Mouse (Mus musculus) cerebellum, postnatal 14 days (tissue): ENCODE results near the gene Zfp385a.

ENCODE experiments used
- DNase-seq, 2 experiments: peaks; one replicate each; pipeline ENCODE4 v3.0.0; 2021; ENCODE audit warnings: mixed read lengths in 2 of 2

Zfp385a gene

DNA sequence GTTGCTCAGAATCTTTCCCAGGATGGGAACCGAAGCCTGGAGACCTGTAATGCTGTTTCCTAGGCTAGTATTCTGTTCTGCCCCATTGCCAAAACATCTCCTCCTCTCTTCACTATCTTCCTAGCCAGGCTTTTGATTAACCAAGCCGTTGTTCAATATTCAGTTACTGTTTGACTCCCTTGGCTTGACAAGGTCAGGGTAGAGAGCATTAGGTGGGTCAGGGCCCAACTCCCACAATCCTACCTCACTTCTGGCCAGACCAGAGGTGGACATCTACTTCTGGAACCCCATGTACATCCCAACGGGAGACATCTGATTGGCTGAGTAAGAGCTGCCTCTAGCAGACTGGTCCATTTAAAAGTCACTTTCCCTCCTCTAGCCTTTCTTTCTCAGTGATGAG is 23.1 kb upstream of the Zfp385a start:
- DNase-seq = no peak

DNA sequence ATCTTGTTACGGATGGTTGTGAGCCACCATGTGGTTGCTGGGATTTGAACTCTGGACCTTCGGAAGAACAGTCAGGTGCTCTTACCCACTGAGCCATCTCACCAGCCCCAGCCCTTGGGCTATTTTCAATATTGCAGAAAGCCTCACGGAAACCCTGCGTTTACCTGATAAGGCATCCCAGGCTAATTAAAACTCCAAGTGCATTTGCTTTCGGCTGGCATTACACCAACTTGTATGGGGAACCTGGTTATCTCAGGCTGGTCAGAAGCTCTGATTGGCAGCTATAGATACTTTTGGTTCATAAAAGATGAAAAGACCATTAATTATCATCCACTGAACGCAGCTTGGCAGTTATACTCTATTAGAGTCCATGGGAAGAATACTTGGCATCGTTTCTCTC is 22.4 kb upstream of the Zfp385a start:
- no peak for DNase-seq

DNA sequence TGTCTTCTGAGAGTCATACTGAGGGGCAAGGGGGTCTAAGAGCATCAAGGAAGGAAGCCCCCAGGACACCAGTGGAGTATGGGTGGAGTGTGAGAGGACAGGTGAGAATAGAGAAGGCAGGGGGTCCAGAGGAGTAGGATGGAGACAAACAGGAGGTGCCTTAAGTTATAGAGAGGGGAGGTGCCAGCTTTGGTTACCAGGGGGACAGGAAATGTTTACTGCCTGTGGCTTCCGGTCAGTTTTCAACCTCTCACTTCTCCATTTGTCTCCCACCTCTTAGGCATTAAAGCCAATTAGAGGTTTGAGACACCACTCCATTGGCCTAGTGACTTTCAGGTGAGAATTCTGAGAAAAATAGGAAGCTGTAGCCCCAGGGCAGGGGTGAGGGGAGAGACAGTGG is 21.4 kb upstream of the Zfp385a start:
- DNase-seq = peak in 1 of 2 experiments; percentile 30

DNA sequence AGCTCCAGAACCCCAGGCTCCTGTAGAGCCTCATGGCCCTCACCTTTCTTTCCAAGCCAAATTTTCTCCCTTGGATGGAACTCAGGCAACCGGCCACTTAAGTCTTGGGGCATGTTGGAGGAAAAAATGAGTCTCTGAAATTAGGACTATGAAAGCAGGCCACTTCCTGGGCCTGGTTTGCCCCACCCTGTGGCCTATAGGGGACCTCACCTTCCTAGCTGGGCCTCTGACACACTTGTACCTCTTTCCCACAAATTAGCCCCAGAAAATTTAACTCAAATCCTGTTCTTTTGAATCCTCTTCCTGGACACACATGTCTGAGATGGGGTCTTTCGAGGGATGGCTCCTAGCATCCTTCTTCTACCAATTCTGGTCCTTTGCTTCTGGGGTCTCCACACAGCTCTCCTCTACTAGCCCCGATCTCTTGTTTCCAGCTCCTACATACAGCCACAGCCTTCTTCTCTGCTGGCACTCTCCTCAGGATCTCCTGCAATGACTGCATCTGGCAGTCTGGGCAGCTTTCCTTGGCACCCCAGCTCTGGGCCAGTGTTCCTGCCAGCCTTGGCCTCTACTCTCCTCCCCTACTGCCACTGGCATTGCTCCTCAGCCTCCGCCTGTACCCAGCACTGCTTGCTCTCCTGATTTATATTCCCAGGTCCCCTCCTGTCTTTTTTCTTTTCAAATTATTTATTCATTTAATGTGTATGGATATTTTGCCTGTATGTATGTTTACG is 20.1 kb upstream of the Zfp385a start:
- DNase-seq = peak; percentile 92 to 96

DNA sequence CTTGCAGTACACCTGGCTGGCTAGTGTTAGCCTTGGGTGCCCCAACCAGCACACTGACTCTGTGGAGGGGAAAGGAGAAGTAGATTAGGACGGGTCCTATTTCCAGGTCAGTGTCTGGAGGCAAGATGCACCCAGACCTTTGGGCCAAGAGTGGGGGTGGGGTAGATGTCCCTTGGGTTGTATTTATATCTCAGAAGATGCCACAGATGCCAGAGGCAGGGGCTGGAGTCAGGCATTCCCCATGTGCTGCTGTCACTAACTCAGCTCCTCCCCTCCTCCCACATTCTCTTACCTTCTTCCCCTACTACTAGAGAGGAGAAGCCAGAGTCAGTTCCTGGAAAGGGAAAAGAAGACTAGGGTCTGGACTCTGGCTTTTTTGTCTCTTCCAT is 19.2 kb upstream of the Zfp385a start:
- DNase-seq = peak in 1 of 2 experiments; percentile 48

DNA sequence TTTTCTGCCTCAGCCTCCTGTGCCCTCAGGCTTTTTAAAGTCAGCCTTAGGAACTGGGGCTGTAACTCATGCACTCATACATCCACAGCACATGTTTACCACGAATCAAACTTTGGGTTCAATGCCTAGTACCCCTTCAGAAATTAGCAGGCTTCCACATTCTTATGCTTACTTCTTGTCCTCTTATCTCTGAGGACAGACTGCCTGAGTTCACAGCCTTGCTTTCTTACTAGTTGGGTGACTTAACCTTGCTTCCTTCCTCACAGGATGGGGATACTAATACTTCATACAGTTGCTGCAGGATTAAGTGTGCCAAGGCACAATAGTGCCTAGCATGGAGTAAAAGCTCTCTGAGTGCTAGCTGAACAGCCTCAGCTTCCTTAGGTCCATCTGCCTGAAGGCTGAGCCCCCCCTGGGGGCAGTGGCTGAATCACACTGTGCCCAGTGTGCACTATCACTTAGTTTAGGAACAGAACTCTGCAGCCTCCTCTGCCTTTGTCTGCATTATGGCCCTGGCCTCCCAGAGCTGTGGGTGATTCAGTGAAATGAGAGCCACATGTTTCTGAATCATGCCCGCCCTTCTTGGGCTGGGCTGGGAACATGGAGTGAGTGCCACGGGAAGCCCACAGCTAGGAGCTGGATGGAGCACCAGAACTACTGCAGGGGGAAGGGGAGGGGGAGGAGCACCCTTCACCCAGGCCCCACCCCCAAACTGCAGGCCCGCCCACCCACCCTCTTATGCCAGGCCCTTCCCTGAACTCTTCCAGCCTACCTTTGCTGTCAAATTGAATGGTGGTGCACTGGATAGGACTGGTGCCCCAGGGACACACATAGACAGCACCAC is 18.6 kb upstream of the Zfp385a start:
- no peak for DNase-seq

DNA sequence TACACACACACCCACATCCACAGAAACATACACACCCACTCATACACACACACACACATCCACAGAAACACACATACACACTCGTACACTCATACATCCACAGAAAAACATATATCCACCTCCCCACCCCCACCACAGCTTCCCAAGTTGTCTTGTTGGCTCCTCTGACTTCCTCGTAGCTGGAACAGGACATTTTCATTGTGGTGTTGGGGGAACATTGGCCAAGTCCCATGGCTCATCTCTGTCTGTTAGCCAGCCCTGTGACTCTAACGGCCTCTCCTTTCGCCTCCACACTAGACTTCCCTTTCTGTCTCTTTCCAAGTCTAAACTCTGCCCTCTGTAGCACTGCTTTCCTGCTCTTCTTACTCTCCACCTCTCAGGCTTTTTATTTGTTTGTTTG is 17.9 kb upstream of the Zfp385a start:
- DNase-seq = no peak

DNA sequence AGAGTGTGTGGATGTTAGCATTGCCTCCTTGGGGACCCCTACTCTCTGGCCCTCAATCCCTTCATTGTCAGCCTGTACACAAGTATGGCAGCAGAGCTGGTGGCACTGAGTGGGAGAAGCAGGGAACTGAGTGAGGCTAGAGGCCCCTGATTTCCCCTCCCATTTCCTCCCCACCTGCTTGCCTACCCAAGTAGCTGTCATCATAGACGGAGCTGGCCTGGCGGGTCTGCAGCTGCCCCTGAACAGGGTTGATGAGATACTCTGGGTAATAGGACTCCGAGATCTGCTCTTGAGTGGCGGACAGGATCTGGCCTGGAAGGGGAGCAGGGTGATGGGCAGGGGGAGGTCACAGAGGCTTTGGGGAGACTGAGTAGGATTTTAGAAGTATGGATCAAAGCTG is 16.2 kb upstream of the Zfp385a start:
- no peak for DNase-seq

DNA sequence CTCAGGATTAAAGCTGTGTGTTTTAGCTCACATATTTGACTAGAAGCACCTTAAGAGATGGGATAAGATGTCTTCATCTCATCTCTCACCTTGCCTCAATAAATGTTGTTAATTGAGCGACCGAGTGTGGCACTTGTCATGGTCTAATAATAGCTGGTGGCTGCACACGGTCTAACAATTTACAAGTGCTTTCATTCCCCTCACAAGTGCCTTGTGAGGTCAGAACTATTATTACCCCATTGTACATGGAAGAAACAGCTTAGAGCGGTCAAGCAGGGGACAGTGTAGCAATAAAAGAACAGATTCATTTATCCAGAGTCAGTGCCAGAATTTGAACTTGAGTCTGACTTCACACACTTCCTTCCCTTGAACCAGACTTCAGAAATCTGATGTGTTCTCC is 15.5 kb upstream of the Zfp385a start:
- no peak for DNase-seq

DNA sequence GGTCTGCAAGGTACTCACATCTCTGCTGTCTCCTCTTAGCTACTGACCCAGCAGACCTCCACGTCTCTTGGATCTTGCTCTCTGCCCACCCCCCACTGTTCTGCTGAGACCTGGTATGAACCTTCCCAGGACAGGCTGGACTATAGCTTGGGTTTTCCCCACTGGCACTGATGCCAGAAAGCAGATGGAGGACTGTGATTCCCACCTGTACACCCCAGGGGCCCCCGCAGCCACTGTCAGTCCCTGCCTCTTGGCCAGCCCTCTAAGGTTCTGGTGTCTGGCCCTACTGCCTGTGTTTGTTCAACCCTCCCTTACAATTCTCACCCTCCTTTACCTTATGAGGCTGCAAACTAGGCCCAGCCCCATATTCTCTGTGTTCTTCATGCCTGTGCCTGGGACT is 14.8 kb upstream of the Zfp385a start:
- peak; percentile 80 to 90 for DNase-seq

DNA sequence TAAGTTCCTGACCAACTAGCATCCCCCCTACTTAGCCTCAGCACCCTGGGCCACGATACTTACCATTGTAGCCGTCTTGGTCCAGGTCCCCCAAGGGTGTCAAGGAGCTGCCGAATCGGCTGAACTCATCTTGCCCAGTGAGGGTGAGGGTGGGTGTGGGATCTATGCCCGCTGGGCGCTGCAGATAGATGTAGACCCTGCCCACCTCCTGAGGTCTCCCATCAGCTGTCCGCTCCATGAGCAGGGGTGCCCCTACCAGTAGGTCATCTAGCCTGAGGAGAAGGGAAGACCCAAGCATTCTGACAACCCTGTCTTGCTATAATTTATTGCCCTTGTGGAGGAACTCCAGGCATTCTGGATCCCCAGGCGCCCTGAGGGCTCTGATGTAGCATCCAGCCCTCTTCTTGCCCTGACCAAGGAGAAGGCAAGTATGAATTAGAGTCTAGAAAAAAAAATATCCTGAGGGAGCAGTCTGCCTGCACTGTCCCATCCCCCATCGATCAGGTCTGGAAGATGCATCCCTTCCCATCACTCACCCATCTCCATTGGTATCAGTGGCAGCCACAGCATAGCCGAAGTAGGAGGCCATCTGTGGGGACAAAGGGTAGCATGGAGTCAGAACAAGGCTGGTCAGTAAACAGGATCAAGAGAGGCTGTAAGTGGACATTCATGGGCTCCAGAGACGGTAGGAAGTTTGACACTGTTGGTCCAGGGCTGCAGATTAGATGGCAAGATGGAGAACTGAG is 13.8 kb upstream of the Zfp385a start:
- no peak for DNase-seq

DNA sequence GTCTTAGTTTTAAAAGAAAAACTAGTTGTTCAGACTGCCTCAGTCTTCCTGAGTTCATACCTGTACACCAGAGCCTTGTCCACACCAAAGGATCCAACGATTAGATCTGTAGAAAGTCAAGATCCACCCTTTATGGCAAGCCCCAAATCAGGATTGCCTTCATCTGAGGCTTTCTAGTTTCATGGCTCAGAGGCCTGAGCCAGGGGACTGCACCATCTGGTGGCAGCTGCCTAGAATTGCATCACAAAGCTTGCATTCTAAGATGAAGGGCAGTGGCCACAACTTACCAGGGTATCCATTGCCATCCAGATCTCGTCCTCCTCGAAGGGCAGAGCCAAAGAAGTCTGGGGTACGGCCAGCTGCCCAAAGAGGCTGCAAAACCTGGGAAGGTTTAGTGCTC is 13.0 kb upstream of the Zfp385a start:
- peak; percentile 81 to 82 for DNase-seq

DNA sequence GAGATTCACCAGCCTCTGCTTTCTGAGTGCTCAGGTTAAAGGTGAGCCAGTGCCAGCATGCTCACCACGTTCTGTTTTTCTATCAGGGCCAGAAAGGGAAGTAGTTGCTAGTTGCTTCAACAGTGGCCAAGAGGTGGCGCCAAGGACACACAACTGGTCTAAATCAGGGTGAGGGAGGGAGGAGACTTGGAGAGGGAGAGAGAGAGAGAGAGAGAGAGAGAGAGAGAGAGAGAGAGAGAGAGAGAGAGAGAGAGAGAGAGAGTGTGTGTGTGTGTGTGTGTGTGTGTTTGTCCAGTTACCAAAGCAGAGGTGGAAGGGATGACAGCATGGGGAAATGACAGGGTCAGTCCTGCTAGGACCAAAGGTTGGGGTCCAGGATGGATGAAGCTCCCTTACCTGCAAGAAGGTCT is 7.4 kb upstream of the Zfp385a start:
- DNase-seq = peak; percentile 80 to 87

DNA sequence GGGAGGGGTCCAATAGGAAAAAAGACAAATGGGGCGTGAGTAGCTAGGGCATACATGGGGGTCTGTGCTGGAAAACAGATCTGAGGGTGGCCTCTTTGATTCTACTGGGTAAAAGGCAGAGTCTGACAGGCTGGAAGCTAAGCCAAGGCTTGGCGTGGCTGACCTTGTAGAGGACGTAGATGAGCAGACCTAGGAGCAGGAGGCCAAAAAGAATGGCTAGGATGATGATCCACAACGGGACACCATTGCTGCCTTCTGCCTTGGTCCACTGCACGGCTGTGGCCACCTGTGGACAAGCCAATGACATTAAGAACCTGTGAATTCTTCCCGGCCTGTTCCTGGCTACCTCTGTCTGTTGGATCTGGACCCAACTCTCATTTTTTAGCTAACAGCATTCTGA is 5.9 kb upstream of the Zfp385a start:
- no peak for DNase-seq

DNA sequence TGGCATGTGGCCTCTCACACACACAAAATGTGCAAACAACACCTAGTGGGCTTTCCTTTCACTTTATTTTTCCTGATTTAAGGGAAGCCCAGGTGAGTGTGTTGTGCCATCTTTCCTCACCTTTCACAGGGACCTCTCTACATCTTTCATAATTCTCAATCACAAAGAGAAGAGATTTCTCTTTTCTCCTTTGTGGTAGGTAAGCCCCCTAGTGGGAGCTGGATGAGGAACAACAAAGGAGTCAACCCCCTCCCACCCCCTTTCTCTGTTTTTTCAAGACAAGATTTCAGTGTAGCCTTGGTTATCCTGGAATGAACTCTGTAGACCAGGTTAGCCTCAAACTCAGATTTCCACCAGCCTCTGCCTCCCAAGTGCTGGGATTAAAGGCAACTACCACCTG is 3.7 kb upstream of the Zfp385a start:
- no peak for DNase-seq

DNA sequence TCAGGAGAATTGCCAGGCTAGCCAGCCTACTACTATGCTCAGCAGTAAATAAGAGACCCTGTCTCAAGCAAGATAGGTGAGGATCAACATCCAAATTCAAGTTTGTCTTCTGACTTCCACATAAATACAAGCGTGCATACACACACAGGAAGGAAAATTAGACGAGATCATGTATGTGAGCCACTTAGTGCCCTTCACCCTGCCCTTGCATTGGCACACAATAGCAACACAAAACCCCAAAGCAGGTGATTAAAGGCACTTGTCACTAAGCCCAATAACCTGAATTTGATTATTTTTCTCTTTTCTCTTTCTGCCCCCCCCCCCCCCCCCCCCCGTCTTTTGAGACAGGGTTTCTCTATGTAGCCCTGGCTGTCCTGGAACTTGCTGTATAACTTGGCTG is 3.1 kb upstream of the Zfp385a start:
- no peak for DNase-seq

DNA sequence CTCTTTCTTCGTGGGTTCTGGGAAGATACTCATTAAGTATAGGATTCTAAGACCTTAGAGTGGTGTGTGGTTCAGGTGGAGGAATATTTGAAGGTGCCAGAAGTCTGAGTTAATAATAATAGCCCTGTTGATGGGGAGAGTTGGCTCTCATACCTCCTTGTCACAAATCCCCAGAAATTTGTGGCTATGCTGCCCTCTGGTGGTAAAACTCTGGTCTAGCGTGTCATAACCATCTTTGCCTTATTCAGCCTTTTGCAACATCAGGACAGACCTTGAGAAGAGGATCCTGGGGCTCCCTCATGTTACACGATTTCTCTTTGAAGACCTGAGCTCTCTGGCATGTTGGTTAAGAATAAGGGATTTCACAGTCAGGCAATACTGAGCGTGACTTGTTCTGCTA is 2.5 kb upstream of the Zfp385a start:
- DNase-seq = peak; percentile 86 to 88

DNA sequence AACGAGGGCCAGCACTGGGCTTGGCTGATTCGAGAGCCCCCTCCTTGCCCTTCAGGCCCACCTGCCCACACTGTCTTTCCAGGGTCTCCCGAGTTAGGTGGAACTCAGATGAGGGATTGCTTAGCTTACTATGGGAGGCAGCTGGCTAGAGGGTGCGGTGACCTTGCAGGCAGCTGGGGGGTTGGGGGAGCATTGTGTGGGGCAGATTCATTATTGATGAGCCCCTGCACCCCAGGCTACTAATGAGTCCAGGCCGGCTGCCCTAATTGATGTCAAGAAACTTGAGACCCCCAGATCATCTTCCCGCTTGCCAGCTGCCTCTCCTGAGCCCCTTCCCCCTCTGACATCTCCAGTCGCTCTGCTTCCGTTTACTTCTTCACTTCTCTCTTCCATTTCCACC is 1.7 kb upstream of the Zfp385a start:
- no peak for DNase-seq

DNA sequence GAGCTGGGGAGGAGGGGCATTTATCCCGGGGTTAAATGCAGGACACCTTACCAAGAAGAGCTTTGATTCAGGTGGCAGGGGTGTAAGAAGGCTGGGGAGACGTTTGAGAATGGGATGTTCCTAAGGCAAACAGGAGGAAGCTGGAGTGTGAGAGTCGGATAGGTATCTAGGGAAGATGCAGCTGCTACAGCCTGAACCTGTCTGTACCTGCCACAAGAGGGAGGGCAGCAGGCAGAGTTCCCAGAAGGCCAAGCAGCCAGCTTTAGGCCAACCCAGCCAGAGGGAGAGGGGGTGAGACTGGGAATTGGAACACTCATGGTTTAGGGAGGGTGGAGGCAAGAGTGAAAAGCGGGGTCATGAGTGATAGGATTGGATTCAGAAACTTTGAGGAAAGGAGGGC is 893 bp upstream of the Zfp385a start:
- DNase-seq = no peak

DNA sequence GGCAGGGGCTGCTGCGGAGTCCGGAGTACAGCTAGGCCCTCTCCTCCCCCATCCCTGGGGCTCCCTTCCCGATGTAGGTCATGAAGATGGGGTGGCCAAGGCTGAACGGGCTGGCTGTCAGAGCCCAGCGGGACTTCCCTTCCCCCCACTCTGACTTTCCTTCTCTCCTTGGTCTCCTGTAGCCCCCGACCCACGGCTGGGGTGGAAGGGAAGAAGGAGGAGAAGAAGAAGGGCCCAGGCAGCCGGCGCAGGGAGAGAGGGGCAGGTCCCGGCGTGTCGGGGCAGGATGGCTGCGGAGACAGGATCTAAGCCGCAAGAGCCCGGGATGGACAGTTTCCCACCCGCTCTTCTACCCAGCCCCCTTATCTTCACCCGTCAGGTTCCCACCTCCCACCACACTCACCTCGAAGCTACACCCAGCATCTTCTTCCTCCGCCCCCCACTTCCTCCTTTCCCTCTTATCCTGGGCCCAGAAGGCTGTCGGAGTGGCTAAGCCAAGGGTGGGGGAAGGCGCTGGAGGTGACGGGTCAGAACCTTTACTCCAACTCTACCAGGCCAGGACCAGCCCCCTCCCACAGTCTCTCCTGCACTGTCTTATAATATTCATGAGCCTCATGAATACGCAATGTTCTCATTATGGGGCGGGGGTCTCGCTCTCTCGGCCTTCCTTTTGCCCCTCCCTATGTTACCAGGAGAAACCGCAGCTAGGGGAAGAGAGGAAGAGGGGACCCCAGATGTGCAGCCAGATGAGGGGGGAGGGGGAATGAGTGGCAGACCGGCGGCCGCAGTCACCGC is 530 bp downstream of the Zfp385a start:
- no peak for DNase-seq

DNA sequence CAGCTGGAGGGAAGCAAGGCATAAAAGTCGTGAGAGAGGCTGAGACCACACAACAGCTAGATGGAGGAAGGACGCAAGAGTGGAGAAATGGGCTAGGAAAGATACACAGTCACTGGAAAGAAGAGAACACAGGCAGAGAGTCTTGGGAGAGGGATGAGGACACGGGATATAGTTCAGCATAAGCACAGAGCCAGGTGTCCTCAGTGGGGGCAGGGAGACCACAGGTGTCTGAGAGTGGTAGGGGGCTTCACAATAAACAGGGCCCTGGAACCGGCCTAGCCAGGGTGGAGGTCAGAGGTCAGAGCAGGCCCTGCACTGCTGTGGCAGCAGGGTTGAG is 1.1 kb downstream of the Zfp385a start:
- no peak for DNase-seq

DNA sequence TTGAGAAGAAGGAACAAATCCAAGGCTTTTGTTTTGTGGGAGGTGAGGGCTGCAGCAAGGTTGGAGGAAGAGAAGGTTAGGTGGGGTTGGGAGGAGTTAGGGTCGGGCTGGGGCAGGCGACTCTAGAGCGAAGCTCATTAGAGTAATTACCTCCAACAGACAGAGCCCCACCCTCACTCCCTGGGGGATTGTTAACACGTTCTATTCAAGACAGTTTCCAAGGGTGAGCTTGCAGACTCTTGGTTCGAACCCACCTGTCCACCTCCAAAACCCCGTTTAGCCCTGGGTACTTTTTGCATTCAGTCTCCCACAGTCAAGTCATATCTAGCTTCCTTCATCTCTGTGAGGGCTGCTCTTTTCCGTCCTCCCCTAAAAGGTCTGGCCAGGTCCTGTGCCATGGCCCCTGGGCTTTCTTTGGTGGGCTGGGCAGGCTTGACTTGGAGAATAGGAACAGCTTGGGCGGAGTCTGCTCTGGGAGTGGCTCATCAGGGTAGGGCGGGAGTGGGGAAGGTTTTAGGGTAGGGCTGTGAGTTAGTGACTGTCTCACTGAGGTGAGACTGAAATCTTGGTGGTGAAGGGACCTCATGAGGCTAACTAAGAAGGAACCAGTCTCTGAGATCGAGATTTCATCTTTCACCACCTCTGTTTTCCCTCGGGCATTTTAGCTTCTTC is 2.8 kb downstream of the Zfp385a start:
- DNase-seq = no peak
